Mouse (Mus musculus) MEL (cell line): ENCODE results near the gene Tmpo. TPM values are rescaled to one million over a fixed set of nuclear protein-coding genes. Genes with fewer than 3 reads are reported as not detected.
A peak's percentile ranks its signal among the peaks of the same experiment; 100 is the strongest.

Source experiments
- DNase-seq: peaks from one replicate; pipeline ENCODE4 v3.0.0; 2011; ENCODE audit warnings: low read depth, low spot score
- H3K27ac ChIP-seq: 2 replicates; pipeline ENCODE4 v1.5.1; 2012; ENCODE audit warnings: low read depth, mild to moderate bottlenecking, control low read depth, low read length, moderate library complexity; ENCODE audit not compliant: control insufficient read depth
- H3K27me3 ChIP-seq, 2 experiments: fragments of 150-350 bp in 1 of 2; sonication (generic) in 1 of 2; 2 replicates each; pipeline ENCODE4 v1.6.1; 2012; ENCODE audit warnings: low read length in 2 of 2, mild to moderate bottlenecking in 2 of 2, improper control_type of control experiment in 1 of 2, moderate library complexity in 1 of 2; ENCODE audit not compliant: insufficient read depth in 2 of 2, control insufficient read depth in 1 of 2
- H3K36me3 ChIP-seq, 2 experiments: 2 replicates each; pipeline ENCODE4 v1.6.1; 2012 to 2014; ENCODE audit warnings: low read length in 2 of 2, improper control_type of control experiment in 1 of 2, inconsistent platforms in 1 of 2, mild to moderate bottlenecking in 1 of 2; ENCODE audit not compliant: insufficient read depth in 2 of 2, control insufficient read depth in 1 of 2
- H3K4me1 ChIP-seq, 2 experiments: fragments of 150-350 bp in 1 of 2; sonication (generic) in 1 of 2; 2 replicates each; pipeline ENCODE4 v1.6.1; 2012; ENCODE audit warnings: low read length in 2 of 2, improper control_type of control experiment in 1 of 2, mild to moderate bottlenecking in 1 of 2; ENCODE audit not compliant: insufficient read depth in 2 of 2, control insufficient read depth in 1 of 2
- H3K4me3 ChIP-seq, 2 experiments: fragments of 150-350 bp in 1 of 2; sonication (generic) in 1 of 2; 2 replicates each; pipeline ENCODE4 v1.5.1; 2012; ENCODE audit warnings: low read depth in 2 of 2, low read length in 2 of 2, mild to moderate bottlenecking in 2 of 2, moderate library complexity in 2 of 2, control low read depth in 1 of 2, improper control_type of control experiment in 1 of 2; ENCODE audit not compliant: control insufficient read depth in 1 of 2, insufficient read depth in 1 of 2
- H3K79me2 ChIP-seq: 2 replicates; pipeline ENCODE4 v1.6.1; 2012; ENCODE audit warnings: mild to moderate bottlenecking, low read length, moderate library complexity; ENCODE audit not compliant: control insufficient read depth, poor library complexity, insufficient read depth
- H3K9ac ChIP-seq: 2 replicates; pipeline ENCODE4 v1.6.1; 2012; ENCODE audit warnings: low read depth, mild to moderate bottlenecking, control low read depth, low read length, moderate library complexity; ENCODE audit not compliant: control insufficient read depth, poor library complexity, severe bottlenecking
- H3K9me3 ChIP-seq: fragments of 150-350 bp; sonication (generic); replicated peaks from 2 replicates; pipeline ENCODE4 v1.6.1; 2012; ENCODE audit warnings: mild to moderate bottlenecking, low read length, improper control_type of control experiment, moderate library complexity; ENCODE audit not compliant: insufficient read depth
- BHLHE40 ChIP-seq: IDR thresholded peaks from 2 replicates; pipeline ENCODE4 v1.6.1; 2012; ENCODE audit warnings: low read depth, mild to moderate bottlenecking, inconsistent platforms, low read length, improper control_type of control experiment, borderline replicate concordance
- CHD1 ChIP-seq: IDR thresholded peaks from 2 replicates; pipeline ENCODE4 v1.6.1; 2012; ENCODE audit warnings: low read depth, mild to moderate bottlenecking, inconsistent platforms, low read length, improper control_type of control experiment
- CHD2 ChIP-seq: IDR thresholded peaks from 2 replicates; pipeline ENCODE4 v1.6.1; 2011; ENCODE audit warnings: low read length, improper control_type of control experiment
- CTCF ChIP-seq, 3 experiments: IDR thresholded peaks in 2 of 3; conservative IDR thresholded peaks in 1 of 3; 2 replicates each; pipeline ENCODE4 v1.5.1; 2011 to 2012; ENCODE audit warnings: low read length in 3 of 3, low read depth in 2 of 3, mild to moderate bottlenecking in 2 of 3, improper control_type of control experiment in 1 of 3, inconsistent platforms in 1 of 3, mixed read lengths in 1 of 3, moderate library complexity in 1 of 3; ENCODE audit not compliant: control insufficient read depth in 1 of 3, insufficient read depth in 1 of 3, poor library complexity in 1 of 3, severe bottlenecking in 1 of 3
- E2F4 ChIP-seq: IDR thresholded peaks from 2 replicates; pipeline ENCODE4 v1.6.1; 2011; ENCODE audit warnings: low read depth, low read length, improper control_type of control experiment, borderline replicate concordance
- ELF1 ChIP-seq: IDR thresholded peaks from 2 replicates; pipeline ENCODE4 v1.6.1; 2014; ENCODE audit warnings: low read depth, mild to moderate bottlenecking, inconsistent platforms, low read length, improper control_type of control experiment, moderate library complexity
- EP300 ChIP-seq, 2 experiments: IDR thresholded peaks; 2 replicates each; pipeline ENCODE4 v1.6.1; 2011; ENCODE audit warnings: improper control_type of control experiment in 2 of 2, low read length in 2 of 2, low read depth in 1 of 2, mild to moderate bottlenecking in 1 of 2
- ETS1 ChIP-seq: IDR thresholded peaks from 2 replicates; pipeline ENCODE4 v1.6.1; 2012; ENCODE audit warnings: low read depth, mild to moderate bottlenecking, inconsistent platforms, low read length, improper control_type of control experiment, moderate library complexity
- GABPA ChIP-seq: IDR thresholded peaks from 2 replicates; pipeline ENCODE4 v1.6.1; 2012; ENCODE audit warnings: low read depth, mild to moderate bottlenecking, inconsistent platforms, low read length, improper control_type of control experiment, moderate library complexity
- GATA1 ChIP-seq: IDR thresholded peaks from 2 replicates; pipeline ENCODE4 v1.6.1; 2011; ENCODE audit warnings: low read depth, low read length, improper control_type of control experiment
- HCFC1 ChIP-seq: IDR thresholded peaks from 2 replicates; pipeline ENCODE4 v1.6.1; 2012; ENCODE audit warnings: low read depth, mild to moderate bottlenecking, inconsistent platforms, low read length, improper control_type of control experiment, moderate library complexity
- JUND ChIP-seq: IDR thresholded peaks from 2 replicates; pipeline ENCODE4 v1.6.1; 2011; ENCODE audit warnings: low read depth, mild to moderate bottlenecking, improper control_type of control experiment, low read length
- KAT2A ChIP-seq: conservative IDR thresholded peaks from 2 replicates; pipeline ENCODE4 v1.6.1; 2012; ENCODE audit warnings: low read depth, low read length, improper control_type of control experiment, inconsistent platforms
- MAFK ChIP-seq: IDR thresholded peaks from 2 replicates; pipeline ENCODE4 v1.6.1; 2011; ENCODE audit warnings: low read depth, mild to moderate bottlenecking, low read length, improper control_type of control experiment, borderline replicate concordance
- MAX ChIP-seq: IDR thresholded peaks from 2 replicates; pipeline ENCODE4 v1.6.1; 2011; ENCODE audit warnings: low read length, improper control_type of control experiment
- MEF2A ChIP-seq: IDR thresholded peaks from 2 replicates; pipeline ENCODE4 v1.6.1; 2014; ENCODE audit warnings: low read depth, mild to moderate bottlenecking, inconsistent platforms, low read length, improper control_type of control experiment; ENCODE audit not compliant: poor library complexity, insufficient replicate concordance, severe bottlenecking; ENCODE audit errors: extremely low read depth
- MXI1 ChIP-seq: IDR thresholded peaks from 2 replicates; pipeline ENCODE4 v1.6.1; 2011; ENCODE audit warnings: mild to moderate bottlenecking, low read depth, low read length, improper control_type of control experiment
- MYC ChIP-seq: IDR thresholded peaks from 2 replicates; pipeline ENCODE4 v1.6.1; 2011; ENCODE audit warnings: low read depth, mild to moderate bottlenecking, low read length, improper control_type of control experiment, moderate library complexity
- NELFE ChIP-seq: IDR thresholded peaks from 2 replicates; pipeline ENCODE4 v1.6.1; 2011; ENCODE audit warnings: low read depth, low read length, improper control_type of control experiment
- NRF1 ChIP-seq: IDR thresholded peaks from 2 replicates; pipeline ENCODE4 v1.6.1; 2014; ENCODE audit warnings: low read depth, mild to moderate bottlenecking, inconsistent platforms, low read length, improper control_type of control experiment, moderate library complexity; ENCODE audit not compliant: poor library complexity, insufficient read depth, severe bottlenecking
- POLR2A ChIP-seq, 2 experiments: IDR thresholded peaks; 2 replicates each; pipeline ENCODE4 v1.6.1; 2011 to 2012; ENCODE audit warnings: low read length in 2 of 2, mild to moderate bottlenecking in 2 of 2, control low read depth in 1 of 2, improper control_type of control experiment in 1 of 2, low read depth in 1 of 2, moderate library complexity in 1 of 2; ENCODE audit not compliant: control insufficient read depth in 1 of 2, insufficient read depth in 1 of 2, poor library complexity in 1 of 2
- POLR2AphosphoS2 ChIP-seq: IDR thresholded peaks from 2 replicates; pipeline ENCODE4 v1.6.1; 2011; ENCODE audit warnings: low read length, improper control_type of control experiment
- POLR2AphosphoS5 ChIP-seq: IDR thresholded peaks from 2 replicates; pipeline ENCODE4 v1.6.1; 2012; ENCODE audit warnings: low read depth, borderline replicate concordance, mild to moderate bottlenecking, inconsistent platforms, low read length, moderate library complexity, mixed read lengths
- RAD21 ChIP-seq: IDR thresholded peaks from 2 replicates; pipeline ENCODE4 v1.6.1; 2011; ENCODE audit warnings: mild to moderate bottlenecking, low read depth, low read length, improper control_type of control experiment
- RCOR1 ChIP-seq: IDR thresholded peaks from 2 replicates; pipeline ENCODE4 v1.6.1; 2012; ENCODE audit warnings: low read depth, mild to moderate bottlenecking, inconsistent platforms, low read length, improper control_type of control experiment
- SIN3A ChIP-seq: IDR thresholded peaks from 2 replicates; pipeline ENCODE4 v1.6.1; 2012; ENCODE audit warnings: low read length, improper control_type of control experiment, inconsistent platforms
- SMC3 ChIP-seq: IDR thresholded peaks from 2 replicates; pipeline ENCODE4 v1.6.1; 2011; ENCODE audit warnings: low read depth, low read length, improper control_type of control experiment
- TAL1 ChIP-seq: IDR thresholded peaks from 2 replicates; pipeline ENCODE4 v1.6.1; 2012; ENCODE audit warnings: mild to moderate bottlenecking, inconsistent platforms, low read length, moderate library complexity, mixed read lengths
- TBP ChIP-seq: IDR thresholded peaks from 2 replicates; pipeline ENCODE4 v1.8.0; 2011; ENCODE audit warnings: low read depth, low read length, improper control_type of control experiment
- TCF12 ChIP-seq: IDR thresholded peaks from 2 replicates; pipeline ENCODE4 v1.6.1; 2014; ENCODE audit warnings: low read depth, mild to moderate bottlenecking, inconsistent platforms, low read length, improper control_type of control experiment, moderate library complexity
- UBTF ChIP-seq: IDR thresholded peaks from 2 replicates; pipeline ENCODE4 v1.6.1; 2012; ENCODE audit warnings: low read depth, mild to moderate bottlenecking, inconsistent platforms, low read length, improper control_type of control experiment, moderate library complexity, borderline replicate concordance; ENCODE audit not compliant: insufficient read depth
- USF1 ChIP-seq: IDR thresholded peaks from 2 replicates; pipeline ENCODE4 v1.6.1; 2014; ENCODE audit warnings: low read depth, mild to moderate bottlenecking, inconsistent platforms, low read length, improper control_type of control experiment, moderate library complexity
- ZC3H11A ChIP-seq: IDR thresholded peaks from 2 replicates; pipeline ENCODE4 v1.6.1; 2012; ENCODE audit warnings: low read depth, mild to moderate bottlenecking, inconsistent platforms, low read length, improper control_type of control experiment
- ZKSCAN1 ChIP-seq: IDR thresholded peaks from 2 replicates; pipeline ENCODE4 v1.6.1; 2012; ENCODE audit warnings: low read depth, mild to moderate bottlenecking, inconsistent platforms, low read length, improper control_type of control experiment, moderate library complexity
- ZMIZ1 ChIP-seq: IDR thresholded peaks from 2 replicates; pipeline ENCODE4 v1.6.1; 2012; ENCODE audit warnings: low read depth, mild to moderate bottlenecking, inconsistent platforms, low read length, improper control_type of control experiment, moderate library complexity
- ZNF384 ChIP-seq: IDR thresholded peaks from 2 replicates; pipeline ENCODE4 v1.6.1; 2012; ENCODE audit warnings: low read depth, mild to moderate bottlenecking, inconsistent platforms, low read length, improper control_type of control experiment
- polyA plus RNA-seq, 2 experiments: library from polyadenylated mRNA; stranded (reverse) in 1 of 2; unstranded in 1 of 2; fragments of >175 nt in 1 of 2; fragments of >200 nt in 1 of 2; gene quantifications; 2 replicates each; pipeline versions ENCODE4 v1.2.1 to v1.2.4; 2012; ENCODE audit warnings: low replicate concordance in 2 of 2, low read depth in 1 of 2; ENCODE audit not compliant: insufficient read length in 2 of 2, insufficient read depth in 1 of 2, missing spikeins in 1 of 2
- total RNA-seq: library from RNA; depleted of rRNA; stranded (reverse); fragments of 300-350 nt; gene quantifications from 2 replicates; pipeline ENCODE4 v1.2.3, GENCODE M21; 2012

Tmpo gene
- total and polyA plus RNA-seq, 3 experiments = 211 to 219 (median 215) TPM

DNA sequence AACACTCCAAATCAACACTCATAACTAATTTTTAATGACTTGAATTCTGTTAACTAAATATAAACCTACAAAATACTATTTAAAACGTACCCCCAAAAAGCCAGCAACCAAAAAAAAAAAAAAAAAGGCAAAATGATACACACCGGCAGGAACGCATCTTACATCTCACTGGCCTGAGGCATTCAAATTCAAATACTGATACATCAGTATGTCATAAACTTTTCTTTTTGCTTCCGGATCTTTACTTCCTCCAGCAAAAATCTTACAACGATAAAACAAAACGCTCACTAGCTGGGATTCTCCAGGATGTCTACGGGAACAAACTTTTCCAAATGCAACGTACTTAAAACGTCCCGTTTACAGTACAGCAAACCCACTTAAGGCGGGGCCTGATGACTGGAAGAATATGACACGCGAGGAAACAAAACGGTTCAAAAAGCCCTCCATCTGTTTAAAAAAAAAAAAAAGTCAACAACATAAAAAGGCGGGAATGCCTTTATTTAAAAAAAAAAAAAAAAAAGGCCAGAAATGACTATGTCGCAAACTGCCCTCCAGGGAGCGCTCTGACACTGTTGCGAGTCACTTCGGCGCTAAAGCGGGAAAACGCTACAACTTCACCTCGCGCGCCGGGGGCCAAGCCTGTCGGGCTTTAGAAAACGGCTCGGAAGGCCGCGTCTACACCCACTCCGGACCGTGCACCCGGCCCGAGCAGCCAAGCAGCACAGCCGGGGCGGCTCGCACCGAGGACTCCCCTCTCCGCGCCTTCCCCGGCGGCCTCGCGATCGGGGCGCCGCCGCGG lies 10.8 kb downstream of the Tmpo start:
- peaks cover 14 to 15% of the 10 kb centered on the region in 2 experiments for H3K4me1 ChIP-seq
- H3K9ac ChIP-seq = peak overlapping the region; percentile 98
- TF ChIP-seq MEF2A (no peak), MXI1 (peak; percentile 55), SIN3A (peak; percentile 96), TCF12 (no peak), MYC (peak; percentile 62; the same call in 1 of the 2 replicates), ZMIZ1 (no peak), TBP (peak; percentile 91), KAT2A (no peak; the same call in 1 of the 2 replicates), ETS1 (peak; percentile 63; the same call in 1 of the 2 replicates), ZC3H11A (no peak), JUND (no peak), HCFC1 (peak; percentile 68), E2F4 (peak; percentile 99), USF1 (no peak), POLR2AphosphoS5 (no peak; the same call in 1 of the 2 replicates), TAL1 (no peak), ZKSCAN1 (no peak), BHLHE40 (no peak), ZNF384 (peak; percentile 99), RAD21 (peak; percentile 26), RCOR1 (no peak), CHD1 (0 out of 2 replicates have a peak, but pooled peaks have one; percentile 76), MAFK (no peak), MAX (peak; percentile 49; the same call in 1 of the 2 replicates), CTCF (IDR thresholded peaks at IDR 0.05 in 2 of 3, conservative IDR thresholded peaks at IDR 0.05 in 1 of 3; ENCODE audit: control insufficient read depth in 1 of 3, insufficient read depth in 1 of 3, low read depth in 2 of 3, low read length in 3 of 3, poor library complexity in 1 of 3, severe bottlenecking in 1 of 3) (peak in 2 of 3 experiments; percentile 70 to 76; a peak in 5 of 6 replicates), POLR2AphosphoS2 (no peak), GABPA (no peak), UBTF (no peak), NRF1 (no peak), CHD2 (no peak), POLR2A (IDR thresholded peaks at IDR 0.05; ENCODE audit: control insufficient read depth in 1 of 2, insufficient read depth in 1 of 2, low read depth in 1 of 2, low read length in 2 of 2, poor library complexity in 1 of 2) (peak in 1 of 2 experiments; percentile 75; a peak in 3 of 4 replicates), GATA1 (no peak; the same call in 1 of the 2 replicates), NELFE (peak; percentile 71), SMC3 (no peak), ELF1 (no peak), EP300 (IDR thresholded peaks at IDR 0.05; ENCODE audit: low read depth in 1 of 2, low read length in 2 of 2) (no peak; a peak in 1 of 4 replicates)

More for the DNA sequence above, 10.8 kb downstream of the Tmpo start:
- peak; percentile 92 for DNase-seq
- H3K4me3 ChIP-seq = peak overlapping the region; percentile 66 to 78
- peaks cover 58% of the 10 kb centered on the region for H3K79me2 ChIP-seq
- no peaks in the 10 kb centered on the region for H3K27me3 ChIP-seq
- no peaks in the 10 kb centered on the region for H3K9me3 ChIP-seq
- H3K27ac ChIP-seq = peak overlapping the region; percentile 84
- H3K36me3 ChIP-seq = peaks cover 5 to 37% of the 10 kb centered on the region in 2 experiments
